Mouse (Mus musculus) midbrain, postnatal 0 days (tissue): ENCODE results near the gene 2410004B18Rik. TPM values are rescaled to one million over a fixed set of nuclear protein-coding genes. Genes with fewer than 3 reads are reported as not detected.

Experiments used
- ATAC-seq: fragments of 200-750 bp; cut with Nextera tagmentation; 2 replicates; pipeline ENCODE4 v1.8.0; 2017; ENCODE audit warnings: moderate number of reproducible peaks, mild to moderate bottlenecking, moderate TSS enrichment, moderate library complexity; ENCODE audit not compliant: low FRiP score
- DNase-seq: peaks from one replicate; pipeline ENCODE4 v3.0.0-alpha.2; 2015; ENCODE audit warnings: low spot score
- H3K27ac ChIP-seq: fragments of 300-500 bp; sonication (generic); 2 replicates; pipeline ENCODE4 v1.5.1; 2014; ENCODE audit warnings: low read depth, mild to moderate bottlenecking, low read length, mixed read lengths
- H3K27me3 ChIP-seq: fragments of 300-500 bp; sonication (generic); 2 replicates; pipeline ENCODE4 v1.6.1; 2014; ENCODE audit warnings: low read length, control low read depth, mixed read lengths; ENCODE audit not compliant: insufficient read depth
- H3K36me3 ChIP-seq: fragments of 300-500 bp; sonication (generic); 2 replicates; pipeline ENCODE4 v1.6.1; 2014; ENCODE audit warnings: low read length, control low read depth, mixed read lengths; ENCODE audit not compliant: insufficient read depth
- H3K4me1 ChIP-seq: fragments of 300-500 bp; sonication (generic); 2 replicates; pipeline ENCODE4 v1.6.1; 2014; ENCODE audit warnings: mild to moderate bottlenecking, control low read depth, antibody characterized with exemption, low read length, mixed read lengths; ENCODE audit not compliant: insufficient read depth
- H3K4me2 ChIP-seq: fragments of 300-500 bp; sonication (generic); 2 replicates; pipeline ENCODE4 v1.6.1; 2014; ENCODE audit warnings: low read depth, mild to moderate bottlenecking, low read length, mixed read lengths; ENCODE audit not compliant: poor library complexity, severe bottlenecking
- H3K4me3 ChIP-seq: fragments of 300-500 bp; sonication (generic); 2 replicates; pipeline ENCODE4 v1.5.1; 2014; ENCODE audit warnings: low read depth, mild to moderate bottlenecking, low read length, moderate library complexity
- H3K9ac ChIP-seq: fragments of 300-500 bp; sonication (generic); replicated peaks from 2 replicates; pipeline ENCODE4 v1.6.1; 2014; ENCODE audit warnings: mild to moderate bottlenecking, low read length, moderate library complexity, mixed read lengths; ENCODE audit not compliant: poor library complexity, severe bottlenecking
- H3K9me3 ChIP-seq: fragments of 300-500 bp; sonication (generic); 2 replicates; pipeline ENCODE4 v1.6.1; 2016; ENCODE audit warnings: low read length, control low read depth
- CTCF ChIP-seq: IDR thresholded peaks from 2 replicates; pipeline ENCODE4 v1.5.1; 2016; ENCODE audit warnings: antibody characterized with exemption, mild to moderate bottlenecking
- WGBS: fragments of 180-500 bp; shearing (Covaris S2); extraction: QIAGEN DNeasy Blood & Tissue Kit; methylation state at CpG from one replicate; pipeline ENCODE4 v1.1.7; 2014; 5-methylcytosine and 5-hydroxymethylcytosine counted together
- polyA plus RNA-seq: library from polyadenylated mRNA; unstranded; fragments of >200 nt; fragmentation: Nextera tagmentation; extraction: Ambion mirVana; gene quantifications from 2 replicates; pipeline ENCODE4 v1.2.1, GENCODE M21; 2015
- total RNA-seq: library from RNA; depleted of rRNA; stranded (reverse); fragments of >200 nt; gene quantifications from 2 replicates; pipeline ENCODE4 v1.2.3, GENCODE M21; 2014

The 2410004B18Rik gene
- total and polyA plus RNA-seq, 2 experiments from 2014 or later = 48.9 to 83.8 TPM

DNA sequence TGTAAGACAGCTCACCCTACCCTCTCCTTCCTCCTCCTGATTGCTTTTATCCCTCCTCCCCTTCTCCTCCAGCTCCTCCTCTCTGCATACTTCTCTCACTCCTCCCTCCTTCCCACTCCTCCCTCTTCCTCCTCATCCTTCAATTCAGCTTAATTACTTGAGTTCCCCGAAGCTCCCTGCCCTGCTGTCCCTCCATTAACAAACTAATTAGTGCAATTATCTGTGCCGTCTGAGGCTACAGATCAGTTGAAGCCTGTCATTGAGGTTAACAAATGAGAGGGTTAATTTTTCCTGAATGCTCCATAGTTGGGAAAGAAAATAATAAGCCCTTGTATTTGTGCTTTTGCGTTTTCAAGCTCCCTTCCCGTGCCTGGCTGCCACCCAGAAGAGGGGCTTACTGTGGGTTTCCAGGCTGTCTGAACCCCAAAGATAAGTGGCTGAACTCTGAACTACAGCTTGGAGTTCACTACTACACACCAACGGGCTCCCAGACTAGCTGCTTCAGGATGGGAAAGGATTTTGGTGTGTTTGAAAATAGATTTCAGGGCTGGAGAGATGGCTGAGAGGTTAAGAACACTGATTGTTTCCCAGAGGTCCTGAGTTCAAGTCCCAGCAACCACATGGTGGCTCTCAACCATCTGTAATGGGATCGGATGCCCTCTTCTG lies 9.9 kb downstream of the 2410004B18Rik start:
- Histone ChIP-seq H3K4me2 (no peak overlapping the region), H3K4me3 (no peak overlapping the region), H3K27me3 (no peaks in the 10 kb centered on the region), H3K9me3 (no peaks in the 10 kb centered on the region), H3K9ac (no peak overlapping the region), H3K4me1 (no peaks in the 10 kb centered on the region), H3K27ac (no peak overlapping the region), H3K36me3 (peaks cover 4% of the 10 kb centered on the region)
- DNase-seq (no peak), ATAC-seq (no peak)
- WGBS = 47% methylated on average over 6 of the region's 6 CpGs
- TF ChIP-seq CTCF = no peak

GRCm38 (mm10) chr3:145950034-145950814 lies 12.4 kb downstream of the 2410004B18Rik start:
- WGBS = 7% methylated on average over 15 of the region's 15 CpGs
- TF ChIP-seq CTCF = peak; percentile 79

DNA sequence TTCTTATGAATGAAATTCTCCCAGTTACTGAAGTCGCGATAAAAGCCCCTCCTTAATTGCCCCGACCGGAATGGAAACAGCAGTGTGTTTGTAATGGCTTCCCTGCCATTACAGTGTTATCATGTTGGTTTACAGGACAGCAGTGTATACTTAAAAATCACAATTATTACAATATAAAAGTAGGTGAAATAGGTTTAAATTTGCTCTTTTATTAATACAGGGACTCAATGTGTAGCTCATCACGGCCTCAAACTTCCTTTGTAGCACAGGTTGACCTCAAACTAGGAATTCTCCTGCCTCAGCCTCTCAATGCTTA lies 13.0 kb downstream of the 2410004B18Rik start:
- no peak overlapping the region for H3K27ac ChIP-seq
- H3K27me3 ChIP-seq = no peaks in the 10 kb centered on the region
- 51% methylated on average over 5 of the region's 5 CpGs for WGBS
- no peaks in the 10 kb centered on the region for H3K4me1 ChIP-seq
- no peak for DNase-seq
- no peaks in the 10 kb centered on the region for H3K9me3 ChIP-seq
- no peak for TF ChIP-seq CTCF
- no peak overlapping the region for H3K4me2 ChIP-seq
- no peak overlapping the region for H3K9ac ChIP-seq
- no peak overlapping the region for H3K4me3 ChIP-seq
- no peaks in the 10 kb centered on the region for H3K36me3 ChIP-seq
- no peak for ATAC-seq

More at GRCm38 (mm10) chr3:145950034-145950814, 12.4 kb downstream of the 2410004B18Rik start:
- DNase-seq = peak; percentile 89
- no peak overlapping the region for H3K27ac ChIP-seq
- no peak overlapping the region for H3K9ac ChIP-seq
- no peaks in the 10 kb centered on the region for H3K4me1 ChIP-seq
- H3K4me3 ChIP-seq = no peak overlapping the region
- no peaks in the 10 kb centered on the region for H3K27me3 ChIP-seq
- ATAC-seq = peak; percentile 88
- H3K9me3 ChIP-seq = no peaks in the 10 kb centered on the region
- peak overlapping the region; percentile 32 for H3K4me2 ChIP-seq
- no peaks in the 10 kb centered on the region for H3K36me3 ChIP-seq

DNA sequence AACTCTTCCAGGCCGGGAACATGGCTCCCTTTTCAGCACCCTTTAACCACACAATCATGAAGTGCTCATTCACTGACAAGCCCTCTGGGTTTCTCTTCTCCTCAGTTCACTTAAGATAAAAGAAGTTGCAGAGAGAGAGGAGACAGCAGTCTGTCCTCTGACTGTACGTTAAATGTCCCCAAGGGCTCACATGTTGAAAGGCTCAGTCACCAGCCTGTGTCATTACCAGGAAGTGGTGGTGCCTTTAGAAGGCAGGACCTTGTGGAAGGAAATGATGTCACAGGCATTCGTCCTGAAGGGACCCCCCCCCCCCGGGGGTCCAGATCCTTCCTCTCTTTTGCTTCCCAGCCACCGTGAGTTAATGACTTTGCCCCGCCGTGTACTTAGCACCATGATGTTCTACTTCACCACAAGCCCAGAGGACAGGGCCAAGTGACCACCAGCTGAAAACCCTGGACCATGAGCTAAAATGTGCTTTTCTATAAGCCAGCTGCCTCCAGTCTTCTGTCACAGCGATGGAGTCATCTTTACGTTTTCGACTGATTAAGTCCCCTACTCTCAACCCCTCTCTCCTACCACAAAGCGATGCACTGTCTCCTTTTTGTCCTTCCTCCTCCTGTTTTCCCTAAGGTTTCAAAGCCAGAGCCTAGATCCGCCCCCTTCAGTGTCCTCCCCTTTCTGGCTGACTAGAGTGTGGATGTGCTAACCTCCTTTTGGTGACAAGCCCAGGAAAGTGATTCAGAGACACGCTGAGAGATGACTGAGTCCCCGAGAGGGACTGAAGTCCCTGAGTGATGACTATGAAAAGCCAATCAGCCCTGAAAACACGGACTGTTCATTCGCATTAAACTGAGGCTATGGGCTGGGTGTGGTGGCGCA lies 13.7 kb downstream of the 2410004B18Rik start:
- TF ChIP-seq CTCF = no peak
- DNase-seq (no peak), ATAC-seq (no peak)
- Histone ChIP-seq H3K9ac (no peak overlapping the region), H3K4me3 (no peak overlapping the region), H3K4me2 (no peak overlapping the region), H3K9me3 (no peaks in the 10 kb centered on the region), H3K4me1 (no peaks in the 10 kb centered on the region), H3K36me3 (no peaks in the 10 kb centered on the region), H3K27ac (no peak overlapping the region), H3K27me3 (no peaks in the 10 kb centered on the region)
- 71% methylated on average over 16 of the region's 17 CpGs for WGBS

- no peak for TF ChIP-seq CTCF
Observed at GRCm38 (mm10) chr3:145952945-145953344, 15.1 kb downstream of the 2410004B18Rik start.

More at GRCm38 (mm10) chr3:145952945-145953344, 15.1 kb downstream of the 2410004B18Rik start:
- Histone ChIP-seq H3K27me3 (no peaks in the 10 kb centered on the region), H3K4me2 (no peak overlapping the region), H3K4me1 (no peaks in the 10 kb centered on the region), H3K9ac (no peak overlapping the region), H3K4me3 (no peak overlapping the region), H3K36me3 (no peaks in the 10 kb centered on the region), H3K27ac (no peak overlapping the region), H3K9me3 (no peaks in the 10 kb centered on the region)
- no peak for ATAC-seq
- DNase-seq = no peak
- WGBS = 86% methylated on average over 7 of the region's 7 CpGs
